Mouse (Mus musculus) lung, adult 2 months (tissue): ENCODE data around the gene Gm45711.
"Not testable (repeated sequence)": the region's sequence is repeated elsewhere in the genome, so short reads cannot be mapped to it uniquely, and the experiment has no call there.

Source experiments
- CTCF ChIP-seq: fragments of 200-500 bp; IDR thresholded peaks from 2 replicates; pipeline ENCODE4 v1.5.1; 2011; ENCODE audit warnings: mild to moderate bottlenecking, low read length, control low read depth; ENCODE audit not compliant: insufficient read depth
- POLR2A ChIP-seq: fragments of 200-500 bp; IDR thresholded peaks from 2 replicates; pipeline ENCODE4 v1.6.1; 2011; ENCODE audit warnings: low read depth, mild to moderate bottlenecking, control low read depth, low read length, borderline replicate concordance; ENCODE audit errors: extremely low read depth

- not testable (repeated sequence) for TF ChIP-seq CTCF, POLR2A
These were observed 16.8 kb downstream of the Gm45711 start, which contains the start of gene Cmtm2a for GRCm38 (mm10) chr8:104293081-104293480.
